Mouse (Mus musculus) c-Kit-positive CD71-negative TER-119-negative erythroid progenitor cells, embryonic 14.5 days (primary cell): ENCODE results near the gene Sox18.
A peak's percentile ranks its signal among the peaks of the same experiment; 100 is the strongest.

Source experiments
- DNase-seq: peaks from one replicate; pipeline ENCODE4 v3.0.0-alpha.2; 2013; ENCODE audit warnings: low read depth

Gene Sox18

DNA sequence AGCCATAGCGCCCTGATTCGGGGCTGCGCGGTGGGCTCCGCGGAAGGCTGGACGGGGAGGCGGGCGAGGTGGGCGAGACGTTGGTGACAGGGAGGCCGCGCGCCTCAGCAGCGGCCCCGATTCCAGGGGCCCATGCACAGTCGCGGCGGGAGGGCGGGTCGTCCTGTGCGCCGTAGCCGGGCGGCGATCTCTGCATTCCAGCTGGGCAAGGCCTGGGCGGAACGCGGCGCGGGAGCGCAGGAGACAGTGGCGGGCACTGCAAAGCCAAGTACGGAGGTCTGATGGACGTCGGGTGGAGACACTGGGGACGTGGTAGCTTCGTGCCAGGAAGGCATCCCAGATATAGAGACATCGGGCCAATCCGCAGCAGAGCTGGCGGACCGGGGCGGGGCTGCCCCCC, at the start of gene Sox18:
TSS of gene Sox18 (minus strand) at position 315 of the 400 bp plus-strand sequence.
- DNase-seq, result no peak

DNA sequence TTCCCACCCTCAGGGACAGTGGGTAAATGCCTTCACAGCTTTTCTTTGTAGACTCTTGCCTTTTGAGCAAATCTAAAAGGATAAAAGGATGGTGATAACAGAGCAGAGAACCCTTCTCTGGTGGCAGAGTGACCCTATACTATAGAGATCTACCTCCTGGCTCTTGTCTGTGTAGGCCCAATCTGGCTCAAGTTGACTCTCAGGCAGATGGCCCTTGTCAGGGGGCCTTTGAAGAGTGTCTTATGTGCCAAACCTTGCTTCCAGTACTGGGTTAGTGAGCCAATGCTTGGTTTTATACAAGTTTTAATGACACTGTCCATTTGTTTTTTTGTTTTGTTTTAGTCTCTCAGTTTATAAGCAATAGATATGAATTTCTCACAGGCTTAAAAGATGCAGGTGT, 49.8 kb upstream of the Sox18 start:
- no peak for DNase-seq

DNA sequence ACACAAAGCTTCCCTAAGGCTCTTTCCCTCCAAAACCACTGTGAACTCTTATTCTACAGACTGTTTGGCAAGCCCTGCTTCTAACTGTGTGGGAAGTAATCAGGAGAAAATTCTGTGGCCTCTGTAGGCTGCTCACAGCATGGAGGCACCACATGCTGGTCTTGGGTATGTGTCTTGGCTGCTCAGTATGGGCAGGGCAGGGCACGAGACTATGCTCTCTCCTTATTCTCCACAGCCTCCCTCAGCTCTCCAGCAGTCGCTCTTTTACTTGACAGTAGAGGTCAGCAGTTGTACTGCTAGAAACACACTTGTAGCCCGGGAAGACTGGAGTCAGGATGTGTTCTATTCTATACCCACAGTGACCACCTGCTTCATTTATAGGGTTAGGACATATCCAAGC, 48.6 kb upstream of the Sox18 start:
- no peak for DNase-seq

DNA sequence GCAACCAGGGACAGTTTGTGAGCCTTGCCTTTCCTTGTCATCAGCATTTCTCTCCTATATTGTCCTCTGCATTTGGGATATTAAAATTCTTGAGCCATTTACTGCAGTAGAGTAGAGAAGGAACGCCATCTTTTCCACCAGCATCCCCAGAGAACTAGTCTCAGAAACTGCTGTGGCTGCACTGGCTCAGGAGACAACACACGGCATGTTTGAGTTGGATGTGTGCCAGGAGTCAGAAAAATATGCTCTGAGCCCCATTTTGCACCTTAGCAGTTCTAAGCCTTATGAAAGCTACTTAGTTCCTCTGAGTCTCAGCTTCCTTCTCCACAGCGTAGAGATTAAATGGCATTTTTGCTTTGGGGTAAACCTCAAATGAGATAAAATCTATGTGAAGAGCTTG, 45.6 kb upstream of the Sox18 start:
- DNase-seq, result no peak

DNA sequence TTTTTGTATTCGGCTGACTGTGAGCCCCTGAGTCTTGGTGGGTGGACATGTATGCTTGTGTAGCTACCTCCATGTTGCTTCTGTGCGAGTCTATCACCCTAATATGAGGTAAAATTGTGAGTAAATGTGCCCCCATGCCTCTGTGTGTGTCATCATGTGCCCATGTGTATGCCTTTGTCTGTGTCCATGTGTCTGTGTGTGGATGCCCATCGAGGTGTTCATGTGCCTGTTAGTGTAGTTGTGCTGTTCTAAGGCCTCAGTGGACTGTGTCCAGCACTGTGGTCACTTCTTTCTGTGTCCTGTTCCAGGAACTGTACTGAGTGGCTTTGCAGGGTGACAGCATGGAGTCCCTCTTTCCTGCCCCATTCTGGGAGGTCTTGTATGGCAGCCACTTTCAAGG, 43.9 kb upstream of the Sox18 start:
- no peak for DNase-seq

DNA sequence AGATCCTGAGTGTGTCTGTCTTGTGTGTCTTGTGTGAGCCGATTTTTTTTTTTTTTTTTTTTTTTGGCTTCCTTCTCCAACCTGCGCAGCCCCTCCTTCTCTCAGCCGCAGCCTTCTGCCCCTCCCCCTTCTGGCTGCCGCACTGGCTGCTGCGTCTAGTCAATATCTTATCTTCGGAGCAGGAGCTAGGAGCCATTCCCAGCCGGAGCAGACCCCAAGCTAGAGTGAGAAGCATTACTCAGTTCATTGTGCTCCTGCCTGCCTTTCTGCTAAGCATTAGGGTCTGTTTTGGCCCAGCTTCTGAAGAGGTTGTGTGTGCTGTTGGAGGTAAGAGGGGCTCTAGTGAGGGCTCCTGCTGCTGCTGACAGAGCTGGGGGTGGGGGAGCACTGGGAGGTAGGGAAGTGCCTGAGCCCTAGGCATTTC, 43.5 kb upstream of the Sox18 start, which contains the start of gene Oprl1:
TSS of gene Oprl1 (plus strand) at position 114 of the 424 bp plus-strand sequence.
- no peak for DNase-seq

DNA sequence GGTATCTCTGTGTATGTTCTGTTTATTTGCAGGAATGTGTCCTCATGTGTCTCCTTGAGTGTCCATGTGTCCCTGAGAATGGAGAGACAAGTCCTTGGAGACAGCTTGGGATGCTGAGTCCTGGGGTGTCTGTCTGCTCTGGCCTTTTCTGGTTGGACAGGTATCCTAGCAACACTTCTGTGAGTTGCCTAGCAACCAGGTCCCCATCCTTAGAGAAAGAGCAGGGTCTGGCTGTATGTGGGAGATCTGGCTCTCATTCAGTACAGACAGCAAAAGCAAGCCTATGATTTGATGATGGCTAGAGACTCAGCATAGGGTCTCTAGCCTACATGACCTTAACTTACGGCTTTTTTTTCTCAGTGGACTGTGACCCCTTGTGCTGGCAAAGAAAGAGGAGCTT, 42.3 kb upstream of the Sox18 start:
- DNase-seq, result no peak

DNA sequence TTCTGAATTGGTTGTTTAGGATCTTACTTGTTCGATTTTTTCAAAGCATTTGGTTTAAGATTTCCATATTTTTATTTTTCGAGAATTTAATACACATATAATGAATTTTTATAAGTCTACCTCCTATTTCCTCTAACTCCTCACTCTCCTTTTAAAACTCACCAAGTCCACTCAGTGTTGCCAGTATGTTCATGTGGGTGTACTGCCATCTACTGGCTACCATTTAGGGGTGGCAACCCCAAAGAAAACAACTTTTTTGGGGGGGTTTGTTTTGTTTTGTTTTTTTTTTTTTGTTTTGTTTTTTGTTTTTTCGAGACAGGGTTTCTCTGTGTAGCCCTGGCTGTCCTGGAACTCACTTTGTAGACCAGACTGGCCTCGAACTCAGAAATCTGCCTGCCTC, 35.2 kb upstream of the Sox18 start:
- DNase-seq, result no peak

DNA sequence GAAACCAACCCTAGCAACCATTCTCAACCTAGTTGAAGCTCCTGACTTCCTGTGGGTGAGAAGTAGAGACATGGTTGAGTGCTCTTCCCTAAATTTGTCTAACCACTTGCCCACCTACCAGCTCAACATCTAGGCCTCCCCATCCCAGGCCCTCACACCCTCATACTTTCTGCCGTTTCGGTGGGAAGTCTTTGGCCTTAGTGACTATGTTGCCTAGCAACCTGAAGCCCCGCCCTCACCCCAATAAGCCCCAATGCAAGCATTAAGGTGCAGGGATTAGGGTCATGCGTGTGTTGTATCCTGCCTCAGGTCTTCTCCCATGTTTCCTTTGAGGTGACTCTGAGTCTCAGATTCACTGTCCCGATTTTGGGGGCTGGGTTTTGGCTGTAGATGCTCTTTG, 26.8 kb upstream of the Sox18 start, which contains the start of gene Lkaaear1:
TSS of gene Lkaaear1 (minus strand) at position 202 of the 400 bp plus-strand sequence.
- DNase-seq, result no peak

DNA sequence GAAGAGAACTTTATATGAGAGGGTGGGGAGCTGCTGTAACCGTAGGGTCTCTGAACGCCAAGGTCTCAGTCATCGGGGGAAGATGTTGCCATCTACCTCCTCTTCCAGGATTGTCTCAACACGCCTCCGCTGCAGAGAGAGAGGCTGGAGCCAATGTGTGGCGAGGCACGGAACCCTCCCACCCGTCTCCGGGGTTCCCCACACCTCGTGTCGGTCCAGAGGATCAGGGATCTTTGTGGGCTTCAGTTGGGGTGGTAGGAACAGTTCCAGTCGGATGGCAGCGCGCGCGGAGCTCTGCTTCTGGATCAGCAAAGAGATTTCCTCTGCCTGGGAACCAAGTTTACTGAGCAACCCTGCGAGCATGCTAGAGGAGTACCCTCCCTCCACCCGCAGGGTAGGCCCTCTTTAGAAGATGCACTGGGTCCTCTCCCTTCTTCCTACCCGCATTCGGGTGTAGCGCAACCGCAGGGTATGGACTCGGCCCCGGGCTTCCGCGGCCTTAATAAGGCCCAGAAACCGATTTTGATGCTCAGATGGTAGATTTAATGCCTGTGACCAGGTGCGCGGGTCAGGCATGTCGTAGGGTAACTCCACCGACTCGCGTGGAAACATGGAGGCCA, 25.5 kb upstream of the Sox18 start:
- no peak for DNase-seq

DNA sequence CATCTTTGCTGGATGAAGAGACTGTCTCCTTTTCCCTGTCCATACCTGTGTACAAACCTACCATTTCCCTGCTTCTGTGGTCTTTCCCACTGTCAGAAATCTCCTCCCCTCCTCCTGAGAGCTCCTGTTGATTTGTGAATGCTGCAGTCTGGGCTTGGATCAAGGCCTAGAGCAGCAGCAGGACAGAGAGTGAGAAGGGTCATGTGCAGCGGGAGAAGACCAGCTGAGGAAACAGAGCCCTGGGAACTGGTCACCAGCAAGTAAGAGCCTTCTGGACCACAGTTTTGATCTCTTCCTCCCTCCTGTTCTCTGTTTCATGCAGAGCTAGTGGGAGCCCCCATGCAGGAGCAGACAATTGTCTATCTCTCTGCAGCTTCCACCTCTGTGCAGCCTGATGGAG, 24.3 kb upstream of the Sox18 start:
- DNase-seq, result no peak

DNA sequence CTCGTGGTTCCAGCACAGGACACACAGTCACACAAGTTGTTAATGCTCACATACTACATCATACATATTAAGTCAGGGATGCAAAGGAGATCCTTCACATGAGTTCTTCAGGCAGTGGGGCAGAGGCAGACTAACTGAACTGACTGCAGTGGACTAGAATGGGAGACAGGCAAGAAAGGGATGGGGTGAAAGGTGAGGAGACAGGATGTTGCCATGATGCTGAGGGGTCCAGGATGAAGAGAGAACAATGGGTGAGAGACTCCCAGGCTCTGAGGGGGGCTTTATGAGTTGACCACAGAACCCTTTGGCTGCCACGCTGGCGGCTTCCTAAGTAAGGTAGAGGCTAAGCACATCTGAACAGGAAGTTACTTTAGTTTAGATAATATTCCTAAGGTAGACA, 23.1 kb upstream of the Sox18 start:
- DNase-seq, result no peak

DNA sequence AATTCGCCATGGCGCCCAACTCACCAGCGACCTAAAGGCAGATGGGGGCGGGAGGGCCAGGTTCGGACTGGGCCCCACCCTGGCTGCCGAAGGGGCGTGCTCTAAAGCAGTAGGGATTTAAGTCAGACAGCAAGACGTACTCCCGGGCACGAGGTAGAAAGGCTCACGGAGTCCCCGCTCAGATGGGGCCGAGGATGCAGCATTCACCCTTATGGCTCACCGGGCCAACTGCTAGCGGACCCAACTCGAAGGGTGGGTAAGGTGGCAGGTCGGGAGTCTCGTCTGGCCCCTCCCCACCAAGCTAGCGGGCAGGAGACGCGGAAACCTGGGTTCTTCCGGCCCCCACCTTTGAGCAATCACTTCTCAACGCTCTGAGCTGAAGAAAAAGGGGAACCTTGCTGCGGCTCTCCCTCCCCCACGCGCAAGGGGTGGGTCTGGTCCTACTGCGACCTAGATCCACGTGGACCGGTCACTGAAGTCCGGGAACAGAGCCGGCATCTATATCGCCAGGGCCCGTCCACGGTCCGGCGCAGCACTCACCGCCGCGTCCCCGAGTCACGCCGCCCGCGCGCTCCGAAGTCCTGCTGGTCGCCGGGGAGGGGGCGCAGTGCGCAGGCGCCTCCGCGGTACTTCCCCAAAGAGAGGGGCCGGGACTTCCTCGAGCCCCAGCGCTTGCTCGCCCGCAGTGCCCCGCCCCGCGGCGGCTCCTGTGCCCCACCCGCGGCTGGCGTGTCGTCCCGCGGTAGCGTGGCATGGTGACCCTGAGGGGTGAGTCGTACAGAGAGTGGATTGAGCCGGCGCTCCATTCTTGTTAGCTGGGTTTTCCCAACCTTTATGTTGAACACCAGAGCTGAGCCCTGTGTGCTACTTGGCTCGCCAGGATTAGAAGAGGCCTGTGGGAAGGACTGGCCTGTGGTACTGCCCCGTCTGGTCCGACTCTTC, 22.2 kb upstream of the Sox18 start, which contains the start of gene Rgs19:
TSS of gene Rgs19 (minus strand) at position 639 of the 942 bp plus-strand sequence.
- peak; percentile 74 for DNase-seq

DNA sequence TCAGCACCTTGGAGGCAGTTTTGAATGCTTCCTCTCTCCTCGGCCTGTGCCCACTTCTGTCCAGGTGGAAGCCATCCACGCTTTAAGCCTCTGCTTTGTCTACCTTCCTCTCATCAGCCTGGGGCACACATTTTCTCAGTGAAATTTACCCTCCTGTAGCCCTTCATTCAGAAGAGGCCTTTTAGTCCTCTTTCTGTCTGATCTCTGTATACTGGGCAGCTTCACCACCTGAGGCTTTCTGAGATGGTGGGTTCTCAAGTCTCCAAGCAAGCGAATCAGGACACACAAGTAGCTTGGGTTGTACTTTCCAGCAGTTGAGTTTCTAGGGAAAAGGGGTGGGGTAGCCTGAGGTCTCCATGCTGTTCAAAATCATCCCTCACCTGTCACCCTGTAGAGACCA, 20.9 kb upstream of the Sox18 start:
- DNase-seq, result no peak

DNA sequence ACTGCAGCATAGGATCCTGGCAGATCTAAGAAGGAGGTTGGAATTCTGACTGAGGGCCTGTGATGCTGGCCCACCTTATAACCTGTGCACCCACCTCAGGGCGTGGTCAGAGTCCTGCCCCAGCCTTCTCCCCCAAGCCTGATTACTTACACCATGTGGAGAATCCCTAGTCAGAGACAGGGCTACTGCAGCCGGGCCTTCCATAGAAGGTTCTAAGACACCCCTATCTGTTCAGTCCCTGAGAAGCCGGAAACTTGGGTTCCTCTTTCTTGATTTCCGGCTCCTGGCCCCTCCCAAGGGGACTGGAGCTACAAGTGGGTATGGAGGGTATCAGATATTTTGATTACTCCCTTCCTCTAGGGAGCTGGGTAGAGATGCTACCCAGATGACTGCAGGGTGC, 20.1 kb upstream of the Sox18 start:
- no peak for DNase-seq

DNA sequence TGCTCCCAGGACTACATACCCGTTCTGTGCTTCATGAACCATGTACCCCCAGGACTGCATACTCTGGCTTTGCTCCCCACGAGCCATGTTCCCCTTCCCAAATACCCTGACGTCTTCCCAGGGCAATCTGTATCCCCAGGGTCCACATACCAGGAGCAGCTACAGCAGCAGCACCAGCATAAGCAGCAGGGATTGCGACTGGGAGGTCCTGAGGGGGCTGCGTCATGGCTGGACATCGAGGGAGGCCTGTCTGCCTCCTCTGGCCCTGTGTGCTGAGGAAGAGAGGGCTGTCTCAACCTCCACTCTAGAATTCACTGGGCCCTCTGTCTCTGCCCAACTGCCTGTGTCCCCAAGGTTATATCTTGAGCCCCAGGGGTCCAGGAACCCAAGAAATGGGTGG, 19.6 kb upstream of the Sox18 start:
- DNase-seq, result no peak

DNA sequence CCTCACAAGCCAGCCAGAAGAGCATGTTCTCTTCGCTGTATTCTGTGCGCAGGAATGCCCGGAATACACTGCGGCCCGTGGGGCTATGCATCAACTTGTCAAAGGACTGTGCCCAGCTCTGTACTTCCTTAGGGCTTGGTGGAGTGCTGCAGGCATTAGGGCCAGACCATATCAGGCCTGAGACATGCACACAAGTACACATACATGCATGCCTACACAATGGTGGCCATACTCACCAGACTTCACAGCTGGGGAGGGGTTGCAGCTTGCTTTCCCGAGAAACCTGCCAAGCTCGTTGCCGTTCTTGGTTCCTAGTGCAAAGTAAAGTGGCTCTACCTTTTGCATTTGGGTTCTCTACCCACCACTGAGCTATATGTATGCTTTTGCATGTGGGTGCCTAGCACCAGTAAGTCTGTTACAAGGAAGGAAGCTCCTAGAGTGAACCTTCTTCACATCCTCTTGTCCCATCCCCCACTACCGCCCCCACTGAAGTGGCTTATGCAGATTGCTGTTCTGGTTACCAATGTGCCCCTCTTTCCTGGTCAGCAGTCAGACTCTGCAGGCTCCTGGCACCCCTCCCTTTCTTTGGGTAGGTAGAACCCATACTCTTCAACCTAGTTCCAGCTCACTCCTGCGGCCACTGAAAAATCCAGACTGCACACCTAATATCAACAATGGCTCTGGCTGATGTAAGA, 18.2 kb upstream of the Sox18 start:
- DNase-seq, result no peak

DNA sequence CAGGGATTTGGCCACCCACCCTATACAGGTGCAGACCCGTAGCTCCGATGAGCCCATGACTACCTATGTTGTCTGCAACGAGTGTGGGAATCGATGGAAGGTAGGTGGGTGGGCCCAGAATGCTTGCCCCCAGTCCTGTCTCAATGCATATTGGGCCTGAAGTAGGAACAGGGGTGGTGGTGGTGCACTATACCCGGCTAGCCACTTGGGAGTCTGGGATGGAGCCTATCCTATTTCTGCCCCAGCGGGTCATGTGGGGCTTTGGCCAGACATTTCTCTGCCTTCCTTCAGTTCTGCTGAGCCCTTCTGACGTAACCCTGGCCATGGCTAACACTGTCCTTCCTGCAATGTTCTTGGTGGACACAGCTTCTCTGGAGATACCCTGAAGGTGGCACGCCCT, 16.1 kb upstream of the Sox18 start:
- DNase-seq, result no peak

DNA sequence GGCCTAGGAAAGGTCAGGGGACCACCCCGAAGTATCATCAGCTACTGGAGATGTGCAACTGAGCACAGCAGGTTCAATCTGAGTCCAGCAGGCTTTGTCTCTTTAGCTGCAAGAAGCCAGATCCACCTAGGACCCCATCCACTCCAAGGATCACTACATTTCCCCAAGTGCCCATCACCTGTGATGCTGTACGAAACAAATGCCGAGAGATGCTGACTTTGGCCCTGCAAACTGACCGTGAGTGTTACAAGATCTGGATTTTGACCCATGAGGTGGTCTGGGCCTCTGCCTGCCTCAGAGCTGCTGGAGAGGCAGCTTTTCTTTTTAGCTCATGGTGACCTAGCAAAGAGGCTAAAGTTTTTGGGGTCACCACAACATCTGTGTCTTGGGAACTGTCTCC, 14.2 kb upstream of the Sox18 start:
- no peak for DNase-seq

DNA sequence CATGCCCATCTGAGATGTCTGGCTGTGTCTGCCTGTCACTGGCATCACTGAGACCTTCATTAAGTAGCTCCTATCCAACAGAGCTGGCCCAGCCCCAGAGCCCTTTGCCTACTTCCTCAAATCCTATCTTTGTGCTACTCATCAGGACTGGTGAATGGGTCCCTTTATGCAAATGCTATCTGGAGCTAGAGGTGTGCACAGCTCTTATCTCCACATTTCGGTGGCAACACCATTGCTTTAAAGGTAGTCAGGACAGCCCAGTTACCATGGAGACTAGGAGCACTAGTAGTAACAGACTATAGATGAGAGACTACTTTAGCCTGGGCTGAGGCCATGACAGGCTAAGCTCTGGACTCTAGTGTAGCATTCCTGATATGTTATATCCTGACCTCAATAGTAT, 13.3 kb upstream of the Sox18 start:
- no peak for DNase-seq

DNA sequence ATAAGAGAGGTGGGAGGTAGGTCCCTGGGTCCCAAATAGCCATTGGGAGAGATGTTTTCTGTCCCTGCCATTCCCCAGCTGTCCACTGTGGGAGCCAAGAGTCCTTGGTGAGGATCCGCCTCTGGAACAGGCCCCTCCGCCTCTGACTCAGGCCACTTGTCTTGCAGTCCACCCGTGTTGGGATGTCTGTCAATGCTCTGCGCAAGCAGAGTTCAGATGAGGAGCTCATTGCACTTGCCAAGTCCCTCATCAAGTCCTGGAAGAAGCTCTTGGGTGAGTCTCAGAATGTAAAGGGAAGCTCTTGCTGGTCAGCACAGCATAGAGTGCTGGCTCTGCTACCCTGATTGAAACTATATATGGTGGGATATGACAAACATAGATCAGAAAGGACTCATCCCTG, 11.9 kb upstream of the Sox18 start:
- no peak for DNase-seq

DNA sequence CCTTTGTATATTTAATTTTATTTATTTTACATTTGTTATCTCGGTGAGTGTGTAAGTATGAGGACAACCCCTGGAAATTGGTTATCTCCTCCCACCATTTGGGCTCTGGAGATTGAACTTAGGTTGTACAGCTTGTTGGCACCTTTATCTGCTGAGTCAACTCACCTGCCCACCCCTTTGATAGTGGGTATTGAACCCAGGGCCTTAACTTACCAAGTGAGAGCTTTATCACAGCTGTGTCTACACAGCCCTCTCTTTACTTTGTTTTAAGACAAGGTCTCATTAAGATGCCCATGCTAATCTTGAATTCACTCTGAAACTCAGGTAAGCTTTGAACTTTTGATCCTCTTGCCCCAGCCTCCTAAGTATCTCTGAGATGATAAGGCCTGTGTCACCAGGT, 10.5 kb upstream of the Sox18 start:
- no peak for DNase-seq

DNA sequence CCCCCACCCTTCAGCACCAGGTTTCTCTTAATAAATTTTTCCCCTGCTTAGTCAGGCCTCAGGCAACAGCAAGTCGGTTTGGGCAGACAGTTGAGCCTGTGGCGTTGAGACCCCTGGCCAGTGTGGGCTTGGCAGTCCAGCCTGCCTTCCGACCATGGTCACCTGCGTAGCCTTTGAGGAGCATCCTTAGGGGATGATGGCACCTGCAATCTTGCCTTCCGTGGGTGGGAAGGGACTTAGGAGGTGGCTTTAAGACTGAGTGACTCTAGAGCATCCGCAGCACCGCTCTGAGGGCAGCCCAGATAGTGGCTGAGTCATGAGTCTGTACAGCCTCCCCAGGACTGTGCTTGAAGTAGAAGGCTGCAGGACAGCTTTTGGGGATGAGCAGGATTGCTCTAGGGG, 9.3 kb upstream of the Sox18 start:
- no peak for DNase-seq
